Mouse (Mus musculus): ENCODE measurements around the gene Ddr2.

Ddr2 gene

GRCm38 (mm10) chr1:169952636-169953035, 157.9 kb downstream of the Ddr2 start:
- no peak for DNase-seq (ENCODE audit: low read depth in 1 of 2, low spot score in 2 of 2)

- DNase-seq (ENCODE audit: low read depth in 1 of 2, low spot score in 2 of 2), result no peak
Measured at GRCm38 (mm10) chr1:169951561-169951960, 159.0 kb downstream of the Ddr2 start.

GRCm38 (mm10) chr1:169950651-169951050, 159.9 kb downstream of the Ddr2 start:
- no peak for DNase-seq (ENCODE audit: low read depth in 1 of 2, low spot score in 2 of 2)

- DNase-seq (ENCODE audit: low read depth in 1 of 2, low spot score in 2 of 2), result no peak
Measured at GRCm38 (mm10) chr1:169949981-169950380, 160.6 kb downstream of the Ddr2 start.

GRCm38 (mm10) chr1:169948866-169949265, 161.7 kb downstream of the Ddr2 start:
- DNase-seq (ENCODE audit: low read depth in 1 of 2, low spot score in 2 of 2), result no peak

- DNase-seq (ENCODE audit: low read depth in 1 of 2, low spot score in 2 of 2), result no peak
Measured at GRCm38 (mm10) chr1:169948280-169948679, 162.3 kb downstream of the Ddr2 start.

- DNase-seq (ENCODE audit: low read depth in 1 of 2, low spot score in 2 of 2), result no peak
Measured at GRCm38 (mm10) chr1:169947654-169948053, 162.9 kb downstream of the Ddr2 start.

- no peak for DNase-seq (ENCODE audit: low read depth in 1 of 2, low spot score in 2 of 2)
Measured at GRCm38 (mm10) chr1:169946004-169946403, 164.6 kb downstream of the Ddr2 start.

- DNase-seq (ENCODE audit: low read depth in 1 of 2, low spot score in 2 of 2), result no peak
Measured at GRCm38 (mm10) chr1:169939345-169939744, 171.2 kb downstream of the Ddr2 start.

- DNase-seq (ENCODE audit: low read depth in 1 of 2, low spot score in 2 of 2), result no peak
Measured at GRCm38 (mm10) chr1:169934005-169934725, 176.4 kb downstream of the Ddr2 start.

- no peak for DNase-seq (ENCODE audit: low read depth in 1 of 2, low spot score in 2 of 2)
Measured at GRCm38 (mm10) chr1:169932122-169932746, 178.3 kb downstream of the Ddr2 start.

- DNase-seq (ENCODE audit: low read depth in 1 of 2, low spot score in 2 of 2), result no peak
Measured at GRCm38 (mm10) chr1:169931698-169932097, 178.9 kb downstream of the Ddr2 start.

GRCm38 (mm10) chr1:169928454-169928971, 182.0 kb downstream of the Ddr2 start, which contains the start of gene Ccdc190:
Gene Ccdc190, plus strand, starts transcription at chr1:169928648.
- no peak for DNase-seq (ENCODE audit: low read depth in 1 of 2, low spot score in 2 of 2)

GRCm38 (mm10) chr1:169927753-169928369, 182.7 kb downstream of the Ddr2 start:
- DNase-seq (ENCODE audit: low read depth in 1 of 2, low spot score in 2 of 2), result no peak

- DNase-seq (ENCODE audit: low read depth in 1 of 2, low spot score in 2 of 2), result no peak
Measured at GRCm38 (mm10) chr1:169924567-169924966, 186.0 kb downstream of the Ddr2 start.

Measured in monocyte, adult 2 months (primary cell).